Comparison of ENCODE assay signal across 12 mouse cellular contexts in the genomic region with DNA sequence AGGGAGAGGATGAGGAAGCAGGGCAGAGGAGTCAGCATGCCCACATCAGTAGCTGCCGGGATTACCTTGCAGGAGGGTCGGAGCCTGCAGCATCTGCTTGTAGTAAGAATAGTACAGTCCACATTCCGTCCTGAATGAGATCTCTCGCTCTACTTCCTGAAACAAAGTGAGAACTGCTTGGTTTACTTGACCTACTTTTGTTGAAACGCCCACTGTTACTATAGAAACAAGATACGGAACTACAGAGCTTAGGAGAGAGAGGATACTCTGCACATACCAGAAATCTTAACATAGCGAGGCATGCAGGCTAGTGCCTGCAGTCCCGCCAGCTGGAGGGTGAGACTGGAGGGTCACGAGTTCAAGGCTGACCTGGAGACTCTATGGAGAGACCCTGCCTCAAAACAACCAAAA. TPM values are rescaled to one million over a fixed set of nuclear protein-coding genes. Genes with fewer than 3 reads are reported as not detected.
DNase-seq lines count a peak whose midpoint lies in the region; ATAC-seq lines count a peak whose summit lies in the region.
"Had no signal": no experiment of that assay in that cellular context is flagged by ENCODE, and none has a peak within 500 bp of the region (broad histone marks: within the 10 kb centered on the region; RNA-seq: fewer than 3 reads in every experiment).

No protein-coding gene starts in this region.

- peak; percentile 18 to 36 for DNase-seq in heart, adult 18-20 months
- no peak for DNase-seq in heart, embryonic 10.5 days (ENCODE audit: low spot score)
- DNase-seq in retina, postnatal 1 day, result peak; percentile 82
- no peak for DNase-seq in ovary, postnatal 36 days (ENCODE audit: low spot score)
- no peak for DNase-seq in urinary bladder, adult 2 months (ENCODE audit: low spot score)
- no peak for DNase-seq in layer of hippocampus, adult 11-12 months (ENCODE audit: low spot score)
- DNase-seq: cerebellum, adult 8-10 months; gastrocnemius, postnatal 10 days; layer of hippocampus, adult 9-11 months; spleen, adult 18-20 months had no signal

- no peak overlapping the region for H3K27ac ChIP-seq in heart, embryonic 10.5 days
- H3K27ac ChIP-seq in heart, embryonic 16.5 days (ENCODE audit: low read length), result no peak overlapping the region

- no peaks in the 10 kb centered on the region for H3K4me1 ChIP-seq in heart, embryonic 10.5 days
- H3K4me1 ChIP-seq in heart, embryonic 16.5 days (ENCODE audit: control insufficient read depth, insufficient read depth, low read length), result peaks cover 4% of the 10 kb centered on the region

- H3K36me3 ChIP-seq in heart, embryonic 10.5 days, result peaks cover 29% of the 10 kb centered on the region
- no peaks in the 10 kb centered on the region for H3K36me3 ChIP-seq in heart, embryonic 16.5 days (ENCODE audit: control insufficient read depth, insufficient read depth)

- H3K9me3 ChIP-seq in heart, embryonic 10.5 days, result no peaks in the 10 kb centered on the region
- H3K9me3 ChIP-seq in heart, embryonic 16.5 days (replicated peaks; ENCODE audit: control insufficient read depth, low read length), result no peaks in the 10 kb centered on the region

- H3K4me2 ChIP-seq in heart, embryonic 16.5 days (ENCODE audit: low read depth, low read length), result no peak overlapping the region

- H3K4me3 ChIP-seq in heart, embryonic 10.5 days, result no peak overlapping the region
- no peak overlapping the region for H3K4me3 ChIP-seq in heart, embryonic 16.5 days (ENCODE audit: low read length)

- ATAC-seq in CD4-positive, CD25-positive, alpha-beta regulatory T cell, adult 4 months, result peak; percentile 99
- ATAC-seq in heart, embryonic 16.5 days (replicated peaks; ENCODE audit: extremely low read depth, insufficient read depth, low FRiP score), result peak; percentile 84

- H3K27me3 ChIP-seq in heart, embryonic 10.5 days (ENCODE audit: insufficient read depth, poor library complexity, severe bottlenecking), result no peaks in the 10 kb centered on the region
- no peaks in the 10 kb centered on the region for H3K27me3 ChIP-seq in heart, embryonic 16.5 days (ENCODE audit: control insufficient read depth, insufficient read depth, low read length)

- H3K9ac ChIP-seq in heart, embryonic 16.5 days (ENCODE audit: low read length), result no peak overlapping the region

- WGBS in heart, embryonic 10.5 days, result 64% methylated on average over 9 of the region's 9 CpGs
- 45% methylated on average over 9 of the region's 9 CpGs for WGBS in heart, embryonic 16.5 days

RNA-seq across cellular contexts. Expression of a gene that starts 24.6 kb away (rescaled TPM):
- 1 to 10 TPM; 3.8 to 6.7 TPM for total RNA-seq in heart, adult 18-20 months (2021)
- polyA plus RNA-seq in heart, embryonic 10.5 days (2016; fragmentation: Nextera tagmentation; extraction: Ambion mirVana), result 14.3 and 23.8 TPM in 2 replicates
- 10 to 100 TPM; 23.9 to 30.0 TPM for polyA plus RNA-seq in CD4-positive, CD25-positive, alpha-beta regulatory T cell, adult 4 months (2017; shearing (Covaris generic))
- polyA plus RNA-seq in heart, embryonic 16.5 days (2015; fragmentation: Nextera tagmentation; extraction: Ambion mirVana), result 12.3 and 13.5 TPM in 2 replicates
- polyA plus RNA-seq in urinary bladder, adult 2 months (2012; rRNA removed), result 7.2 and 9.5 TPM in 2 replicates

Comparison
In these comparisons a context has a peak if more than half of its experiments do, and no peak if none do; other contexts are left out.
1. DNase-seq: peak in heart, adult 18-20 months (2 of 2) and retina, postnatal 1 day (single experiment); none in heart, embryonic 10.5 days (single experiment), ovary, postnatal 36 days (single experiment), urinary bladder, adult 2 months (single experiment) and layer of hippocampus, adult 11-12 months (single experiment).